Mouse (Mus musculus) ovary, postnatal 14 days (tissue): Measurements from ENCODE around the gene Vgll4.
A peak's percentile ranks its signal among the peaks of the same experiment; 100 is the strongest.
"Not testable (repeated sequence)": the region's sequence is repeated elsewhere in the genome, so short reads cannot be mapped to it uniquely, and the experiment has no call there.

Experiments
- DNase-seq: peaks from one replicate; pipeline ENCODE4 v3.0.0; 2022; ENCODE audit warnings: low spot score

Gene Vgll4

DNA sequence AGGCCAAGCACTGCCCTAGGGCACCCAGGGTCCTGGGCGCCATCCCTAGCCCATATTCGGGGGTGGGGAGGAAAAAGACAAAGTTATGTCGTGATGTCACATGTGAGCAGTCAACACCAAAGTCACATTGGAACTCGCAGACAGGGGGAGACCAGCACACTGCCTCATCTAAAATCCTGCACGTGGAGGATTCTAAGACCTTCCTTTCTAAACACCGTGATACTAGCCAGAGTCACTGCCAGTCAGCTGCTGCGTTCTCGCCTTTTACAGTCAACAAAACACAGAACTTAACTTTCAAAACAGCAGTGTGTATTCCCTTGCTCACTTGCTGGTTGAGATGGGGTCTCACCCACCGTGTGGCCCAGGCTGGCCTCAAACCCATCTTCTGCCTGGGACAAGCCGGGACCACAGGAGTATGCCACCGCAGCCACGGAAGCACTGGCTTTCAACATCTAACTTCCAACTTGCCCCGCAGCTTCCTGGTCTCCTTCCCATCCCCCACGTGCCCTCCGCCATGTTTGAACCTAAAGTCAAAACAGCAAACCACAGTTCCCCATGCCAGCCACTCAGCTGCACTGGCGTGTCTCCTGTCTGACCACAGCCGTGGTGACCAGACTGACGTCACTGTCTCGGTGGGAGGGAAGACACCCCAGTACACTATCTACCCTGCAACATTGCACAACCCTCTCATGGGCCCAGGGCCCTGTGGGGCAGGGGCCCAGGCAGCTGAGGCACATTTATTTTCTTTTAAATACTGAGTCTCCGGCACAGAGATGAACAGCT, 76.2 kb downstream of the Vgll4 start:
- peak; percentile 25 for DNase-seq

DNA sequence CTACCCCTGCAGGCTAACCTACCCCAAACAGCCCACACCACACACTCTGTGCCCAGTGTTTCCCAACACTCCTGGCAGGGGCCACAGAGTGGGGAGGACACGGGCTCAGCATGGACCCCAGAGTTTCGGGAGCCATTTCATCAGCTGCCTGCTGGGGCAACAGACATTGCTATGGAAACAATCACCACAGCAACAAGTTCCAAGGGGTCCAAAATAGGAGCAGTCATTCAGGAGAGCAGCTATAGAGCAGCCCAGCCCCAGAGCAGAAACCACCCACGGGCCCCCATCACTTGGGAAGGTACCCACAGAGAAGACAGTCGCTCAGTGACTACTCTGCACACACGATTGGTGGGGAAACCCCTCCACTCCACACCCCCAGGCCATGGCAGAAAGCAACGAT, 77.4 kb downstream of the Vgll4 start:
- DNase-seq: no peak

GRCm38 (mm10) chr6:114891771-114892170, 78.0 kb downstream of the Vgll4 start:
- DNase-seq: no peak

DNA sequence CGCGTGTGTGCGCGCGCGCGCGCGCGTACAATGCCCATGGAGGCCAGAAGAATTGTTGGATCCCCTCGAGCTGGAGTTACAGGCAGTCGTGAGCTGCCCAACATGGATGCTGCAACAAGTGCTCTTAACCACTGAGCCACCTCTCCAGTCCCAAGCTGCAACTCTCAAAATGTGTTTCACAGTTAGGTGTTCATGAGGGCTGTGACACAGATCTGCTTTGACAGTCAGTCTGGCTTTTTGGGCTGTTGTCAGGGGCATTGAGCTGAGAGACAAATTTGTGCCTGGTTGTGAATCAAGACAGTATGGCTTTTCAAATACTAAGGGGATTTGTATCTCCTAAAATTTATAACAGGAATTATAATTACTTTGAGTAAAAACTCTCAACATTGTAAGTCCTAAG, 78.5 kb downstream of the Vgll4 start:
- no peak for DNase-seq

- peak; percentile 81 for DNase-seq
Measured at GRCm38 (mm10) chr6:114890411-114891115, 79.2 kb downstream of the Vgll4 start.

DNA sequence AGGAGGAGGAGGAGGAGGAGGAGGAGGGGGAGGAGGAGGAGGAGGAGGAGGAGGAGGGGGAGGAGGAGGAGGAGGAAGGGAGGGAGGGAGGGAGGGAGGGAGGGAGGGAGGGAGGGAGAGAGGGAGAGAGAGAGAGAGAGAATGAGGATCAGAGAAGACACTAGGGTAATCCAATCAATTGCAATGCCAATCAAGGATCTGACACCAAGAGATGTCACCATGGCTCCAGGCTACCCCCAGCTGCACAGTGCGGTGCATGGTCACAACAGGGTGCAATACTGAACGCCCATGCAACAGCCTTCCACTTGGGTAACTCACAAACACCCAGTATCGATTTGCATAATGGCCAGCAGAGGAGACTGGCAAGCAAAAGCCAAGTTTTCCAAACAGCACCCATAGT, 79.8 kb downstream of the Vgll4 start:
- DNase-seq: not testable (repeated sequence)

GRCm38 (mm10) chr6:114888922-114889321, 80.9 kb downstream of the Vgll4 start:
- peak; percentile 36 for DNase-seq

DNA sequence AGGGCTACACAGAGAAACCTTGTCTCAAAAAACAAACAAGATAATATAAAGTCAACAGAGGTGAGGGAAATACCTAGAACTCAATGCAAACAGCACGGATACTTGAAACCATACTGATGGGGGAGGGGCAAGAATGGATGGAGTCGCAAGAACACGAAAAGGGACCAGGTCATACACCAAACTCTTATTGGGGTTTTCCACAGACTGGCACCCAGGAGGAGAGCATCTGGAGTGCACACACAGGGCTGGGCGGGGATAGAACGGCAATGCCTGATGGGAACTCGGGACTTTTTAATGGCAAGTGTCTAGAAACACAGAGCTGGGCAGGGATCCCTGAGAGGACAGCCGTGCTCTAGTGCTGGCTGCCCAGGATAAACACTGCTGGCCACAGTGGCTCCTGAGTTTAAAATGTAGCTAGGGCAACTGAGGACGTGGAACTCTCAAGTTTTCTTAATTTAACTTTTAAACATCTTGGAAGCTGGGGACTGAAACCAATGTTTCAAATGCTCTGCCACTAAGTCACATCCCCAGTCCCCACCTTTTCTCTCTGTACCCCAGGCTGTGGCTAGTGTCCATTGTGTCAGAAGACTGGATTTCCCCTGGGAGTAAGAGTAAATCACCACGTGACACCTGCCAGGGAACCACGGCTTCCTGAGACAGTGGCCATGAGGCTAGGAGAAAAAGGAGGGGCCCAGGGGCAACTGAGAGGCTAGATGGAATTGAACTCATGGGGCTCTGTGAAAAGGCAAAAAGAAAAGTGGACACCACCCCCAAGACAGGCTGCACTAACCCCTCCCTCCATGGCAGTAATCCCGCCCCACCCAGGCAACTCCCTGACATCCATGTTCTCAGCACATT, 83.1 kb downstream of the Vgll4 start:
- no peak for DNase-seq

- no peak for DNase-seq
Measured at GRCm38 (mm10) chr6:114886012-114886411, 83.8 kb downstream of the Vgll4 start.

DNA sequence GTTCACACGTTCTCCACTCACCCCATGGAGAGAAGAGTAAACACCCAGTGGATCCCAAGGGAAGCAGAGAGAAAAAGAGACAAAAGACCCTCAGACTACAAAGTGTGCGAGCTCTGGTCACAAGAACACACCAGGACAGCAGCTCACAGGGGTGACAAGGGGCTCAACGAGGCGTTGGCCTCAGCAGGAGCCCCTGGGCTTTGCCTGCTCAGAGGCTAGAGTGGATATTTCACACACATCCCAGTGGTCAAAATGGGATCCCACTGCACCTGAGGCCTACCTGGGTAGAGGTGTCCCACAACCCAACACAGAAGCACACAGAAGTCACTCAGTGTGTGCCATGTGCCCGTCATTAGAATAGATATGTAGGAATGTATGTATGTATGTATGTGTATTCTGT, 84.7 kb downstream of the Vgll4 start:
- no peak for DNase-seq

DNA sequence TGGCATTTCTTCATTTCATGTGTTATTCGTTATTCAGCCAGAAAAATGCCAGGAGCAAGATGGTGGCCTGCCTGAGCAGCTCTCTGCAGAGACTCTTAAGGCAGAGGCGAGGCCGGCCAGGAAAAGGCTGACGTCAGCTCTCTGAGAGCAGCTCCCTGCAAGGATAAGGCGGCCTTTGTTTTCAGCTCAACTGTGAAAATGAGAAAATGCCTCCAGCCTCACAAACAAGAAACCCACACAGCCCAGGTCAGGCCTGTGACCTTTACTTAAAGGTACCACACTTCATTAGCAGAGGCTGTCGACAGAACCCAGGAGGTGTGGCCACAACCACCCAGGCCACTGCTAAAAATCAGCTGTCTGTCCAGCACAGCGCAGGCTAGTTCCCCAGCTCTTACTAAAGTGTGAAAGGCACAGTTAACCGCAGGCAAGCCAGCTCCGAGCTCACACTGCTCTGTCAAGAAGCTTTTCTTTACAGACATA, 86.5 kb downstream of the Vgll4 start:
- DNase-seq: peak; percentile 56

- DNase-seq: no peak
Measured at GRCm38 (mm10) chr6:114882675-114883074, 87.1 kb downstream of the Vgll4 start.

DNA sequence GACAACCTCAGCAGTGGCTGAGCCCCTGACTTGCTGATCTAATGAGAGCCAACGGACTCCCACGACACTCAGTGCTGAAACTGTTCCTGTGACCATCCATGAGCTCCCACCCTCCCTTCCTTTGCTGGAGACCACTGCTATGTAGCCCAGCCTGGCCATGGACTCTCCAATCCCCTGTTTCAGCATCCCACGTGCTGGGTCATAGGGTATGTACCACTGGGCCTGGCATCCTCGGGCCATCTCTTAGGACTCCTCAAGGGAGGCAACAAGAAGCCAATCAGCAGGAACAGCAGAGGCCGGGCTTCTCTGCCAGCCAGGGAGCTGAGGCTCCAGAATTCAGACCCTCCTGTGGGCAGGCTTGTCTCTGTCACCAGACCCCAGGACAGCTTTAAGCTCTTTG, 87.6 kb downstream of the Vgll4 start:
- no peak for DNase-seq

DNA sequence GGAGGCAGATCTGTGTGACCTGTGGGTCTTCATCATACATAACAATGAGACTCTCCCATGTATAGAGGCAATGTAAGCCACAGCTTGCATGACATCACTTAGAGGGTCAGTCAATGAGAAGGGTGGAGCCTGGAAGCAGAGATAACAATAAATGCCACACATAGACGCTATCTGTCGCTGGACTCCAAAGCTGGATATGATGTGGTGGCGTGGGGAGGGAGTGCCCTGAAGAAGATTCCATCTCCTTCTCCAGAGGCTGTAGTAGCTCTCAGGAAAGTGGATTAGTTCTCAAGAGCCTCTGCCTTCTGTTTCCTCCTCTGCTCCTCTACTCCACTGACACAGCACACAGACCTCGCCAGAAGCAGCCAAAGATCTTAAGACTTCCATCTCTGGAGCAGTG, 89.0 kb downstream of the Vgll4 start:
- no peak for DNase-seq

GRCm38 (mm10) chr6:114878841-114879520, 90.8 kb downstream of the Vgll4 start:
- DNase-seq: no peak

DNA sequence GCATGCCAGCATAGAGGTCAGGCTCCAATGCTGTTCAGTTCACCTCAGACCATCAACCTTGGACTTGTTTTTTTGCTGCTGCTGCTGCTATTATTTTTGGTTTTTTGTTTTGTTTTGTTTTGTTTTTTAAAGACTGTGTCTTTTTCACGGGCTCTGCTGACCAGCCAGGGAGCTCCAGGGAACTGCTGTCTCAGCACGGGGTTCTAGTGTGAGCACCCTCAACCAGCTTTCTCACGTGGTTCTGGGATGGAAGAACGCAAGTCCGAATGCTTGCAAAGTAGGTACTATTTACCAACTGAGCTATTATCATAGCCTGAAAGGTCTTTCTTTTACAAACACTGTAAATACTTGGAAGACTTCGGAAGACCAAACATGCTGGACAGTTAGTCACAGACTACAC, 93.2 kb downstream of the Vgll4 start:
- DNase-seq: no peak

DNA sequence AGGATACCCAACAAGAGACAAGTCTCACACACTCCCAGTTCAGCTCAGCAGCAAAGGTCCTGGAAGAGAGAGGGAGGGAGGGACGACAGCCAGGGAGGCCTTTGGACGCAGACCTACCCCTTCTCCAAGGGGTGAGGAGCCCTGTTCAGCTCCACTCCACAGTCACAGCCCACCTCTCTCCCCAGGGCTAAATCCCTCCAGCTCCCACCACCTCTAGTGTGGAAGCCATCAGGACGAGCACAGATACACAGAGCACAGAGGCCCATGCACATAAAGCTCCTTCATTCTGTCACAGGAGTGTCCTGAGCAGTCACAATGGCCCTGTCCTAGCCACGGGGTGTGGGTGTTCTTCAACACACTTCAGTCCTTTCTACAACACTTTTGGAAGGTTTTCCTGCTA, 93.8 kb downstream of the Vgll4 start:
- DNase-seq: no peak

GRCm38 (mm10) chr6:114875018-114875558, 94.7 kb downstream of the Vgll4 start:
- peak; percentile 97 for DNase-seq

DNA sequence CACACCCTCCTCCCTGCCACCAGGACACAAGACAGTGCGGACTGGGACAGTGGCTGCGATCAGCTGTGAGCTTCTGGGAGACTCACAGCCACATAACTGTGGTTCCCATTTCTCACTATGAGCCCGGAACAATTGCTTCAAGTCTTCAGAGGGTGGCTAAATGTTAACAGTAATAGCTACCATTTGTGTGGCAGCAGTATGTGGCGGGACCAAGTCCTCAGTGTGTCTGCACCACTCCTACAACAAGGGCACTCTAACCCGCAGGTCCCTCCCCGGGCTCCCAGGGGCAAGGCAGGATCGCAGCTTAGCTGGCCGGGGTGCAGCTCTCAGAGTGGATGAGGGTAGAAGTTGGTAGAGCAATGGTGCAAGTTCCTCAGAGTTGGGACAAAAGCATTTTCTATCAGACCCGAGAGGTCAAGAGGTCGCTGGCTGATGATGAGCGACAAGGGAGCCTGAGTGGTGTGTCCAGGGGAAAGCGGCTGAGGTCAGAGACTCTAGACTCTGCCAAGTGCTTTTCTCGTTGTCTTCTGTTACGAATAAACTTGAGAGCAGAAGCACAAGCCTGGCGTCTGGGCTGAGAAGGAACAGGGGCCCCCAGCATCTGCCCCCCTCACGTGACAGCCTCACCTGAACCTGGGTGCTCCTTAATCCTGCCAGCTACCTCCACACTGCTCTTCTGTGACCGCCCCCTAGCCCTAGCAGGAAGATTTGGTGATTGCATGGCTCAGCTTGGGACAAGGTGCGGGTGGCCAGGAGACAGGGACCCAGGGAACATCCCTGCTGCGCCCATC, 95.5 kb downstream of the Vgll4 start:
- DNase-seq: no peak

- no peak for DNase-seq
Measured at GRCm38 (mm10) chr6:114873808-114874137, 96.0 kb downstream of the Vgll4 start.
